Mouse (Mus musculus): ENCODE results near the gene Magi1.

DNA sequence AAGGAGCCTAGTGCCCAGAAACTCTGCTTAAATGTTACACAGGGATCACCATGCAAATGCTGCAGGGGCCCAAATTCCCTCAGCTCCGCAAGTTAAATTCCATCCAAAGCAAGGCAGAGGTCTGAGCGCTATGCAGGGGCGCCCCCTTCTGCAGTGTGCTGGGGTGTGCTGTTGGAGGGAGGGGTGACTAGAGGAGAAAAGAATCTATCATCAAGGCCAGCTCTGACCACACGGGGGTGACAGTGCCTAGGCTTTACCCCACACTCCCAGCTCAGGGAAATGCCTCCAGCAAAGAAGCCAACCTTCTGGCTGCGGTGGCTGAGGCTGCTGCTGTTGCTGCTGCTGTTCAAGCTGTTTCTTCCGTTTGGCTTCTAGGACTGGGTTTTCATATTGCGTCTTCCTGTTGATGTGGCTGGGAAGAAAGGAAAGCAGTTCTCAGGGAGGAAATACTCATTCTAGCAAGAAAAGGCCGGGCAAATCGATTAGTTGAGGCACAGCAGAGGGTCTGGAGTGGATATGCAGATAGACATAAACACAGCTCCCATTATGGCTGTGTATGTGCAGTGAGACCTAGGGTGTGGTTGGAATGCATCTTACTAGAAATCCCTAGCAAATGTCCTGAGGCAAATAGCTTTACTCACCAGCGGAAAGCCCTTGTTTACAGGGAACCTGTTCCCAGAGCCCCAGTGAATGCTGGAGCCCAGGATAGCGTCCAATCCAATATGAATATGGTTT, 526.2 kb downstream of the Magi1 start:
- TF ChIP-seq POLR2A (IDR thresholded peaks at IDR 0.05; ENCODE audit: borderline replicate concordance, control insufficient read depth, low read depth, low read length) (no peak), CTCF (IDR thresholded peaks at IDR 0.05; ENCODE audit: control insufficient read depth, insufficient read depth, low read length) (peak; percentile 58)

Data from bone marrow, adult 2 months (tissue).